Mouse (Mus musculus): ENCODE results near the gene Psmd10. TPM values are rescaled to one million over a fixed set of nuclear protein-coding genes. Genes with fewer than 3 reads are reported as not detected.

Psmd10 gene
- 10 to 100 TPM; 14.8 to 15.9 TPM for total RNA-seq (2021)

DNA sequence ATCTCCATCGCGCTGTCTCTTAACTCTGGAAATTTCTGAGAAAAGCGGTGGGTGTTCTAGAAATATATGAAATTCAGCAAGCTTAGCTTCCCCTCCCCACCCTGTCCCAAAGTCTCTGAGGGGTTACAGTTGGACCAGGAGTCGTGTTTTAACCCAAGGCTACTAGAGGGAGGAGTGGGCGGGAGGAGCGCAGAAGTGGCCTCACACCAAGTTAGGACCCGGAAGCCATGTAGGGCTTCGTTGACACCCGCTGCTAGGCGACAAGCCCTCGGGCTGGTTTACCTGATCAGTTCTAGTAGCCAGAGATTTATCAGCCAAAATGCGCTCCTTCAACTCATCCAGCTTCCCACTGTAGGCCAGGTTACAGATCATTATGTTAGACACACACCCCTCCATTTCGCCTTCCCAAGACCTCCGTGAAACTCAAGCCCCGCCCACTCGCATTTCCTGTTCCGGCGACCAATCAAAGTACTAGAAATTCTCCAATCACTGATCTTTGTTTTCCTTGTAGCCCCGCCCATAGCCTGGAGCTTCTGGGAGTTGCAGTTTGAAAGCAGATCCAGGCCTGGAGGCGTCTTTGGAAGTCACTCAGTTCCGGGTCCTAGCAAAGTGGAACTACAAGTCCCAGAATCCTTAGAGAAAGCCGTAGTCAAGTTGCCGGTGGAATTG lies at the start of gene Psmd10, which contains the start of gene Atg4a:
Psmd10 (minus strand) TSS at position 457 of the 669 bp plus-strand sequence.
Atg4a (plus strand) TSS at position 636 of the 669 bp plus-strand sequence.
- peak; percentile 92 to 94 for DNase-seq (ENCODE audit: extremely low spot score in 1 of 2, low spot score in 2 of 2)

DNA sequence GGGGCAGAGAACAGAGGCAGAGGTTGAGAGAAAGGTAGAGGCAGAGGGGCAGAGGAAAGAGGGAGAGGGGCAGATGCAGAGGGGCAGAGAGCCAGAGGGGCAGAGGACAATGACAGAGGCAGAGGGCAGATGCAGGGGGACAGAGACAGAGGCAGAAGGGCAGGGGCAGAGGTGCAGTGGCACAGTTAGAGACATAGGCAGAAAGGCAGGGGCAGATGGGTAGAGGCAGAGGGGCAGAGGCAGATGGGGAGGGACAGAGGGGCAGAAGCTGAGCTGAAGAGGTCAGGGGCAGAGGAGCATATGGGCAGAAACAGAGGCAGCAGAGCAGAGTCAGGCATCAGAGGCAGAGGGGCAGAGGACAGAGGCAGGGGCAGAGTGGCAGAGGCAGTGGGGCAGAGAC lies 42.4 kb upstream of the Psmd10 start:
- DNase-seq (ENCODE audit: extremely low spot score in 1 of 2, low spot score in 2 of 2) = peak in 1 of 2 experiments; percentile 12

More for the DNA sequence above, at the start of gene Psmd10, which contains the start of gene Atg4a:
- intact Hi-C loops (cut with DNase I) = no loop called here

DNA sequence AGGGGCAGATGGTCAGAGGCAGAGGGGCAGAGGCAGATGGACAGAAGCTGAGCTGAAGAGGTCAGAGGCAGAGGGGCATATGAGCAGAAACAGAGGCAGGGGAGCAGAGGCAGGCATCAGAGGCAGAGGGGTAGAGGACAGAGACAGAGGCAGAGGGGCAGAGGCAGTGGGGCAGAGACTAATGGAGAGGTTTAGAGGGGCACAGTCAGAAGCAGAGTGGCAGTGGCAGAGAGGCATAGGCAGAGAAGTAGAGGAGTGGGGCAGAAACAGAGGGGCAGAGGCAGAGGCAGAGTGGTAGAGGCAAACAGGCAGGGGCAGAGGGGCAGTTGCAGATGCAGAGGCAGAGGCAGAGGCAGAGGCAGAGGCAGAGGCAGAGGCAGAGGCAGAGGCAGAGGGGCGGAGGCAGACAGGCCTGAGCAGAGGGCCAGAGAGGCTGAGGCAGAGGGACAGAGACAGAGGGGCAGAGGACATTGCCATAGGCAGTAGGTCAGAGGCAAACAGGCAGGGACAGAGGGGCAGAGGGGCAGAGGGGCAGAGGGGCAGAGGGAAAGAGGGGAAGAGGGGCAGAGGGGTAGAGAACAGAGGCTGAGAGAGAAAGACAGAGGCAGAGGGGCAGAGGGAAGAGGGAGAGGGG lies 41.5 kb upstream of the Psmd10 start:
- DNase-seq (ENCODE audit: extremely low spot score in 1 of 2, low spot score in 2 of 2) = no peak
- intact Hi-C loops (cut with DNase I) = no loop called here

More for the DNA sequence above, 42.4 kb upstream of the Psmd10 start:
- intact Hi-C loops (cut with DNase I) = no loop called here

DNA sequence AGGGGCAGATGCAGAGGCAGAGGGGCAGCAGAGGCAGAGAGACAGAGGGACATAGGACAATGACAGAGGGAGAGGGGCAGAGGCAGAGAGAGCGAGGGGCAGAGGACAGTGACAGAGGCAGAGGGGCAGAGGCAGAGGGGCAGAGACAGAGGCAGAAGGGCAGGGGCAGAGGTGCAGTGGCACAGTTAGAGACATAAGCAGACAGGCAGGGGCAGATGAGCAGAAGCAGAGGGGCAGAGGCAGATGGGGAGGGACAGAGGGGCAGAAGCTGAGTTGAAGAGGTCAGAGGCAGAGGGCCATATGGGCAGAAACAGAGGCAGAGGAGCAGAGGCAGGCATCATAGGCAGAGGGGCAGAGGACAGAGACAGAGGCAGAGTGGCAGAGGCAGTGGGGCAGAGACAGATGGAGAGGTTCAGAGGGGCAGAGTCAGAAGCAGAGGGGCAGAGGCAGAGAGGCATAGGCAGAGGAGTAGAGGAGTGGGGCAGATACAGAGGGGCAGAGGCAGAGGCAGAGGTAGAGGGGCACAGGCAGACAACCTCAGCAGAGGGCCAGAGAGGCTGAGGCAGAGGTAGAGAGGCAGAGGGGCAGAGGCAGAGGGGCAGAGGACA lies 40.5 kb upstream of the Psmd10 start:
- intact Hi-C loops (cut with DNase I) = no loop called here
- DNase-seq (ENCODE audit: extremely low spot score in 1 of 2, low spot score in 2 of 2) = peak in 1 of 2 experiments; percentile 8

DNA sequence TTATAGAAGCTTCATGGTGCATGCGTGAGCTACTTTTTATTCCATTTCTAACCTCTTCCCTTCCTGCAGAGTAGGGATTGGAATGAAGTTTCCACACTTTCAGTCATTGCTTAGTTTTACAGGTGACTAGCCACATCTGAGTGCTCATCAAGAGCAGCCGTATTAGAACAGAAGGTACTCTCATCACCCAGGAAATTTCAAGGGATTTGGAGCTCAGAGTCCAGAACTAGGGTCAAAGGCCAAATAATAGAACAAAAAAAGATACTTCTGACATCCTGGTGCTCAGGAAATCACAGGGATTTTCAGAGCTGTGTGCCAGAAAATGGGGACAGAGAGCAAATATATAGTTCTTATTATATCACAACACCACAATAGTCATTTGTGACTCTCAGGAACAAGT lies 28.7 kb upstream of the Psmd10 start:
- intact Hi-C loops (cut with DNase I) = no loop called here
- DNase-seq (ENCODE audit: extremely low spot score in 1 of 2, low spot score in 2 of 2) = no peak

DNA sequence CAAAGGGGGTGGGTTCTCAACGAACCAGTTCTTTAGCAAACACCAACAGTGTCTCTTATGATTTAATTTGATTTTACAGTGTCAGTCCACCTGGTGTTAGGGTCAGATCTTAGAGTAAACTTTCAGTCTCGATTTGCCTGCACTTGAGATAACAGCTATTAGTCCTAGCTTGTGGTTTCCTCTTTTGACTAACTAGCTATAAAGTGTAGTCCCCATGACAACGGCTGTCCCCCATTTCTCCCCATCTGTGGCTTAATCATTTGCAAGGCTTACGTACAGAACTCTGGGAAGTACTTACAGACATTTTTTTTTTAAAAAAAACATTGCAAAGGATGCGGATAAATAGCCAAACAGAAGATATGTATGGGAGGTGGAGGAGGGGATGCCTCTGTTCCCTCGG lies 28.3 kb upstream of the Psmd10 start:
- no peak for DNase-seq (ENCODE audit: extremely low spot score in 1 of 2, low spot score in 2 of 2)
- intact Hi-C loops (cut with DNase I) = no loop called here

DNA sequence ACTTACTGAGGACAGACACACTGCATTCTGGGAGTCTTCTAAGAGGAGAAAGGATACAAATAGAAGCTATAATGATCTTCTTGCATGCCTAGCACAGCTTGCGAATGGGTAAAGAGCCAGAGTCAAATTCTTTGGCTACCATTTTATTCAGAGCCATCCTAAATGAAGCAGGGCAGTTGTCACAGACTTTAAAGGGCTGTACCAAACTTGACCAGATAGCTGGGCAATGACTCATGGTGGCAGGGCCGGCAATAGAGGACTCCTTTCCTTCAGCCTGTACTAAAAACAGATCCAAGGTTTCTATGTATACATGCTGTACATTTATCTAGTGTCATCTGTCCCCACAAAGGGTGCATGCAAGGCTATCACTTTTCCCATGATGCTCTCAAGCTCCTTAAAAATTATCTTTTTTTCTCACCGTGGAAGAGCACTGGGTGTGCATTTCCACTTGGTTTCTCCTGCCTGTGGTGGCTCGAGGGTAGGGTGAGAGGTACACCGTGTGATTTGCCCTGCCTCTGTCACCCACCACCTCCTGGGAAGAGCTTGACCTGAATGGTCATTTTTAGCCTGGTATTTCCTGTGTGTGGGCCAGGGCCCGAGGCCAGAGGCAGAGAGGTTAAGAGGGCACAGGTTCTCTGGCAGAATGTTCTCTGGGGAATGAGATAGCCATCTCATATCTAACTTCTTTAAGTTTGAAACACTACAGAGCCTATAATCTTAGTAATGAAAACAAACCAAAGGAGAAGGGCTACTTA lies 26.9 kb upstream of the Psmd10 start:
- intact Hi-C loops (cut with DNase I) = no loop called here
- DNase-seq (ENCODE audit: extremely low spot score in 1 of 2, low spot score in 2 of 2) = peak in 1 of 2 experiments; percentile 10

DNA sequence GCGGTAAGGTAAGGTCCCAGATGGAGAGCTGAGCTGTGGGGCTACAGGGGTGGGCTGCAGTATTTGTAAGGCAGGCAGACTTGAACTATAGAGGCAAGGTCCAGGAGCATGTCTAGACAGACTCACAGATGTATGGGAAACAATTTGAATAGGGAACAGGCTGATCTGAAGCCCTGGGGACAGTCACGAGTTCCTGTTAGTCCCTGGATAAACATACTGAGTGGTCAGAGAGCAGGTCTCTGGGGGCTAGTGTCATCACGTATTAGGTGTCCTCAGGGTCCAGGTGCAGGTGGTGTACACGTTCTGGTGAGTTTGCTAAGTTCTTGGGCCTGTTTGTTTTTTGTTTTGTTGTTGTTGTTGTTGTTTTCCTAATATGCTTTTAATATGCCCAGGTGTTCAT lies 23.6 kb upstream of the Psmd10 start:
- DNase-seq (ENCODE audit: extremely low spot score in 1 of 2, low spot score in 2 of 2) = peak in 1 of 2 experiments; percentile 12
- intact Hi-C loops (cut with DNase I) = no loop called here

DNA sequence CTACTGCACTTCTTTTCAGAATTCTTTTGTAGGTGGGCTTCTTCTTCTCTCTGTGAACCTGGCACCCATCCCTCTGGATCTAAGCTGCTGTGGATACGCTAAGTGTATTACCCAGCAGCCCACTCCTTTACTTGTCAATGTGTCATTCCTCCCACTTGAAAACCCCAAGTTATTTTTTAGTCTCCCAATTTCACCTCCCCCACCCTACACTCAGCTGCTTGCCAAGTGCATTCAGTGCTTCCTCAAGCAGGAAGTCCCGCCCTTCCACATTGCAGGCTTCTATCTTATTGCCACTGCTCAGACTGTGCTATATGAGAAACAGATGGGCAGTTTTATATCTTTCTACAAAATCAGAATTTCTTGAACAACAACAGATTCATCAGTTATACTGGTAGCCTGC lies 23.0 kb upstream of the Psmd10 start:
- intact Hi-C loops (cut with DNase I) = no loop called here
- peak; percentile 32 to 39 for DNase-seq (ENCODE audit: extremely low spot score in 1 of 2, low spot score in 2 of 2)

DNA sequence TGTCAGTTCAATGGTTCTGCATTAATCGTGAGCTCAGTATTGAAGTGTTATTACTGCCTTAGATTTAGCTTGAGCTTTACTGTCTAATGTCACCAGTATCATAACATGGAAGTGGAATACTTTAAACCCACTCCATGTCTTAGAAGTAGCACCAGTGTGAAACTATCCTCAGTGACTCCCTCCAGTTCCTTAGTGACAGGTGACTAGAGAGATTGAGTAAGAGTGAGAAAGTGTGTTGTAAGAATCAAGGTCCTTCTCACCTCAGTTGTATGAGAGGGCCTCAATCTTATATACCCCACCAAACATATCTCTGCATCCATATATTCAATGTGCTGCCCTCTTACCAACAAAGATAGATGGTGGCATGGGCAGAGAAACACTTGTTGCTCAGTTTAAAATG lies 22.4 kb upstream of the Psmd10 start:
- intact Hi-C loops (cut with DNase I) = no loop called here
- DNase-seq (ENCODE audit: extremely low spot score in 1 of 2, low spot score in 2 of 2) = no peak

DNA sequence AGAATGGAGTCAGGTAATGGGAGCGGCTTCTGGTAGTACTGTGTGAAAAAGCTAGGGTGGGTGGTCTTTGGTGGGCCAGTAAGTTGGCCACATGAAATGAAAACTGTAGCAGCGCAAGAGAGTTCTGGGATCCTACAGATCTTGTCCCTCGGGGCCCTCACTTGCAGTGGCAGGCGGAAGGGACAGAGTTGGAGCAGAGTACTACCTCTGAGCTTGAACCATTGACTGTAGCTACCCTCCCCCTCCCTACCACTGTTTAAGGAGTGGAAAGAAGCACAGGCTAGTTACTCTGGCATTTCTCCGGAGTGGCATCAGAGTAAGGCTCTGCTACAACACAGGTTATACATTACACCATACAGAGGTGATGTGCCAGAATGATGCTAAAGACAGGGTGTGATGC lies 431 bp upstream of the Psmd10 start:
- DNase-seq (ENCODE audit: extremely low spot score in 1 of 2, low spot score in 2 of 2) = peak in 1 of 2 experiments; percentile 3
- intact Hi-C loops (cut with DNase I) = no loop called here

DNA sequence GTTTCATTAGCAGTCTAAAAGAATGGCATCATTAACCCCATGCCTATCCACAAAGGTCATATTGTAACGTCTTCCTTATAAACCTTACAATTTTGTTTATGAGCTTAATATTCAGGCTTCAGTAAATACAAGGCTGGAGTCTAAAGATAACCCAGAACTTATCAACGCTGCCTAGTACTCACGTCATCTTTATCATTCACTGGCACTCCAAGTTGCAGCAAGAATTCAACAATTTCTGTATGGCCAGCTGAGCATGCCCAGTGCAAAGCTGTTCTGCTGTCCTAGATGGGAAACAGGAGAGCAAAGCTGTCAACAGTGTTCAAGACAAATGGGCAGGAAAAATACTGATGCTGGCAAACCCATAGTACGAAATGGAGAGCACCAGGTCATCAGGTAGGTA lies 2.9 kb downstream of the Psmd10 start:
- no peak for DNase-seq (ENCODE audit: extremely low spot score in 1 of 2, low spot score in 2 of 2)
- intact Hi-C loops (cut with DNase I) = no loop called here

DNA sequence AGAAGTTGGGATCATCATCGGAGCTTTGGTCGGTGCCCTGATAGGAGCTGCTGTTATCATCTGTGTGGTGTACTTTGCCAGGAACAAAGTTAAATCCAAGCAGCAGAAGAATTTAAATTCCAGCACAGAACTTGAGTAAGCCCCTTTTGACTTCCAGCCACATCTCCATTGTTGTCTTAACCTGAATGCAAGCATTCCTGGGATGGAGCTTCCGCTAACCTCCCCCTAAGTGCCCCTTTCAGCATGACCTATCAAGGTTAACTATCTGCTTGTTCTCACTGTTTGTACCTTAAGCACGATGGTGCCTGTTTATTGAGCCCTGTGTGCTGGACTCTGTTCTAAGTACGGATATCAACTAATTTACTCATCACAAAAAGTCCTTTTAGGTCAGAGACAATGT lies 20.3 kb downstream of the Psmd10 start:
- intact Hi-C loops (cut with DNase I) = loop anchor here (10.0 kb wide), 1 partner anchor 431 kb away; no protein-coding TSS in a partner anchor
- DNase-seq (ENCODE audit: extremely low spot score in 1 of 2, low spot score in 2 of 2) = no peak

DNA sequence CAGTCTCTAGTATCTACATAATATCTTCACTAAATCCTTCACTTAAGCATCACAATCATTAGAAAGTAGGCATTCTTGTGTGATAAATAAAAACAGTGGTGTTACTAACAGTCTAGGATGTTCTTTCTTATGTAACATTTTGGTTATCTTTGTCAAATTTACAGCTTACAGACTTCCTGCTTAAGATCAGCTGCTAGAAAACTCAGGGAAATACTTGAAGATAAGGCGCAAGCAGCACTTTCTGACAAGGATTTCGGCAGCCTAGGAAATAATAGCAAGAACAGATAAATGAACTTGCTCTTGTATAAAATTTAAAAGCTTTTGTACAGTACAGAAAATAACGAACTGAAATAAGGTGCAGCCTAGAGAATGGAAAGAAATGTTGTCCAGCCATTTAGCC lies 23.3 kb downstream of the Psmd10 start:
- intact Hi-C loops (cut with DNase I) = loop anchor here (10.0 kb wide), 1 partner anchor 428 kb away; no protein-coding TSS in a partner anchor
- no peak for DNase-seq (ENCODE audit: extremely low spot score in 1 of 2, low spot score in 2 of 2)

DNA sequence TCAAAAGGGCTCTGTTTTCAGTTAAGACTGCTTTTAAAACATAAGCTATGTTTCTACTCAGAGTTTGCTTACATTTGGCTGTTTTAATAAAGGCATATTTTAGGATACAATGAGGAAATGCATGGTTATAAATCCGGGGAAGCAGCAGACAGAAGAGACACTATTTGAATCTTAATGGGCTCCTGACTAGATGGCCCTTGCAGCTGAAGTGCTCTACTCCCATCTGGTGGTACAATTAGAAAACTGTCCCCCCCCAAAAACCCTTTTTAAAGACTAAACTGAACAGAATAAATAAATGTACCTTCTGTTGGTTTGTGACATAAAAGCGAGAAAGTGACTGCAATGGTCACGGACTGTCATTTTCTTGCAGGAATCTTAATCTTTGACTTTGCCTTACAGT lies 24.5 kb downstream of the Psmd10 start:
- intact Hi-C loops (cut with DNase I) = loop anchor here (10.0 kb wide), 1 partner anchor 427 kb away; no protein-coding TSS in a partner anchor
- peak in 1 of 2 experiments; percentile 16 for DNase-seq (ENCODE audit: extremely low spot score in 1 of 2, low spot score in 2 of 2)

DNA sequence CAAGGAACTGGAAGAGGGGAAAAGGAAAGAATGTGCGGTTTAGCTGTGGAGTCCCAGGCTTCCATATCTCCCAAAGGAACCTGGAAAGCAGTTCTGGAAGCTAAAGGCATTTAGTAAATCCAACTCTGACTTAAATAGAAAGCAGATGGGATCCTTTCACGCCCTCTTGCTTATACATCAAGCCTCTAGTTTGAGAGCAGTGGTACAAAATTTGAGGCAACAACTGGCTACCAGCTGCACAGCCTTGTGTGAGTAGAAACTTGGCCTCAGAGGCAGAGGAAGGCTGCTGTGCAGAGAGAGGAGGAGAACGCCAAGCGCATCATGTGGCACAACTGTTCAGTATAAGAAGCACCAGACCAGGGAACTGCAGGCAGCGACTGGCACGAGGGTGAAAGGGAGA lies 35.2 kb downstream of the Psmd10 start:
- peak; percentile 4 to 13 for DNase-seq (ENCODE audit: extremely low spot score in 1 of 2, low spot score in 2 of 2)

DNA sequence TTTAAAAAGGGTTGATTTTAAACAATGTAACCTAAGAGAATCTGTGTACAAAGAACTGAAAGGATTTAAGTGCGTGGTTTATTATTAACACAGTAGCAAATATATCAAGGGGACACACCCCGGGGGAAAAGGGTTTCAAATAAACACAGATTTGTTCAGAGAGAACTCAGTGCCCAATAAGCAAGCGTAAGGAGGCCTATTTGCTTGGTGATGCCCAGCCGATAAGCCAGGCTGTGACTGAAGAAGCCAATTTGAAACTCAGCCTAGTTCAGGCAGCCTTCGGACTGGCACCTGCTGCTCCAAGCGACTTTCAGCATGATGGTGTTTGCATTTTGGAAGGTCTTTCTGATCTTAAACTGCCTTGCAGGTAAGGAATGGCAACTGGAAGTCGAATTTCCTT lies 49.2 kb downstream of the Psmd10 start, which contains the start of gene Vsig1:
Vsig1 (plus strand) TSS at position 249 of the 400 bp plus-strand sequence.
- DNase-seq (ENCODE audit: extremely low spot score in 1 of 2, low spot score in 2 of 2) = no peak
- intact Hi-C loops (cut with DNase I) = no loop called here

More for the DNA sequence above, 35.2 kb downstream of the Psmd10 start:
- intact Hi-C loops (cut with DNase I) = no loop called here

DNA sequence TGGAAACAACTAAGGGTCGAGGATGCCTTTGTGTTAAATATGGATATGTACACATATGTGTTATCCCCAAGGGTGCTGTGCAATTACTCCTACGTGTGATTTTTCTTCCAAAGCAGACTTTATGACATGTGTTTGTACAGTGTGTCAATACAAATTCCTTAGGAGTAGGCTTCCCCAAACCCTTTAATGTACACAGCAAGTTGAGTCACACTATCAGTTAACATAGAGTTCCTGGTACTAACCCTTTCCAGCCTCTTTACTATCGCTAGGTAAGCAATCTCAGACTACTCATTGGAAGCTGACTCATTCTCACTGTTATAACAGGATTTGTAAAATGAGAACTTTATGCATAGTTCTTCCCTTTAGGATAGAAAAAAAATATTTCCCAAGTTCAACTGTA lies 53.0 kb downstream of the Psmd10 start:
- intact Hi-C loops (cut with DNase I) = no loop called here
- no peak for DNase-seq (ENCODE audit: extremely low spot score in 1 of 2, low spot score in 2 of 2)
